ENCODE assay signal across 9 mouse cellular contexts in genomic region chr4:120615528-120616081, GRCm38 (mm10). TPM values are rescaled to one million over a fixed set of nuclear protein-coding genes. Genes with fewer than 3 reads are reported as not detected.
DNase-seq lines count a peak whose midpoint lies in the region; ATAC-seq lines count a peak whose summit lies in the region.
"Had no signal": no experiment of that assay in that cellular context is flagged by ENCODE, and none has a peak within 500 bp of the region (broad histone marks: within the 10 kb centered on the region; RNA-seq: fewer than 3 reads in every experiment).

No protein-coding gene starts in this region.

- peaks cover 24% of the 10 kb centered on the region for H3K4me1 ChIP-seq in forebrain, embryonic 12.5 days
- H3K4me1 ChIP-seq in lung, embryonic 15.5 days = peaks cover 17% of the 10 kb centered on the region

- no peaks in the 10 kb centered on the region for H3K36me3 ChIP-seq in forebrain, embryonic 12.5 days (replicated peaks)
- H3K36me3 ChIP-seq in lung, embryonic 15.5 days = no peaks in the 10 kb centered on the region

- H3K9ac ChIP-seq in forebrain, embryonic 12.5 days = no peak overlapping the region
- H3K9ac ChIP-seq in lung, embryonic 15.5 days = no peak overlapping the region

- H3K4me2 ChIP-seq in forebrain, embryonic 12.5 days = no peak overlapping the region
- H3K4me2 ChIP-seq in lung, embryonic 15.5 days = no peak overlapping the region

- DNase-seq in ovary, adult 18-20 months (ENCODE audit: low spot score) = peak; percentile 61
- DNase-seq in ovary, postnatal 10 days (ENCODE audit: low spot score) = no peak
- peak; percentile 33 for DNase-seq in heart, postnatal 25 days (ENCODE audit: low spot score)
- peak; percentile 58 for DNase-seq in retina, embryonic 14.5 days (ENCODE audit: low spot score)
- no peak for DNase-seq in c-Kit-positive CD71-positive TER-119-positive erythroid progenitor cells, embryonic 14.5 days (ENCODE audit: low spot score)
- no peak for DNase-seq in adrenal gland, adult 8-10 months

- intact Hi-C loops in heart, postnatal 25 days (cut with DNase I) = loop anchor here (2.0 kb wide), 1 partner anchor 51 kb away; the partner anchor contains the start of gene Cited4

- H3K4me3 ChIP-seq in forebrain, embryonic 12.5 days (replicated peaks) = no peak overlapping the region
- no peak overlapping the region for H3K4me3 ChIP-seq in lung, embryonic 15.5 days

- no peak overlapping the region for H3K27ac ChIP-seq in forebrain, embryonic 12.5 days
- peak overlapping the region; percentile 68 for H3K27ac ChIP-seq in lung, embryonic 15.5 days

- H3K27me3 ChIP-seq in forebrain, embryonic 12.5 days = no peaks in the 10 kb centered on the region
- H3K27me3 ChIP-seq in lung, embryonic 15.5 days = no peaks in the 10 kb centered on the region

- peak; percentile 42 for ATAC-seq in forebrain, embryonic 12.5 days (ENCODE audit: low FRiP score)
- ATAC-seq in lung, embryonic 15.5 days (ENCODE audit: borderline replicate concordance, extremely low read depth, low FRiP score, low TSS enrichment) = no peak

- WGBS in forebrain, embryonic 12.5 days = 23% methylated on average over 10 of the region's 10 CpGs
- 24% methylated on average over 10 of the region's 10 CpGs for WGBS in lung, embryonic 15.5 days

- no peaks in the 10 kb centered on the region for H3K9me3 ChIP-seq in forebrain, embryonic 12.5 days
- H3K9me3 ChIP-seq in lung, embryonic 15.5 days = no peaks in the 10 kb centered on the region

RNA-seq across cellular contexts. Expression of gene Gm8439, which starts 27.1 kb away (rescaled TPM):
- not detected in 2 replicates for polyA plus RNA-seq in forebrain, embryonic 12.5 days (2016; fragmentation: Nextera tagmentation; extraction: Ambion mirVana)
- not detected for total RNA-seq in heart, postnatal 25 days (2021)
- not detected in 2 replicates for polyA plus RNA-seq in lung, embryonic 15.5 days (2015; fragmentation: Nextera tagmentation; extraction: Ambion mirVana)
- not detected for total RNA-seq in adrenal gland, adult 8-10 months (2022)
- total RNA-seq: gastrocnemius, adult 8-10 months had no signal

RNA-seq across cellular contexts. Expression of gene Ctps, which starts 45.5 kb away (rescaled TPM):
- 128 and 132 TPM in 2 replicates for polyA plus RNA-seq in forebrain, embryonic 12.5 days (2016; fragmentation: Nextera tagmentation; extraction: Ambion mirVana)
- 10 to 100 TPM; 34.0 to 34.2 TPM for total RNA-seq in heart, postnatal 25 days (2021)
- polyA plus RNA-seq in lung, embryonic 15.5 days (2015; fragmentation: Nextera tagmentation; extraction: Ambion mirVana) = 85.6 and 87.4 TPM in 2 replicates
- total RNA-seq in adrenal gland, adult 8-10 months (2022) = 10 to 100 TPM; 36.8 to 41.7 (median 39.2) TPM

RNA-seq across cellular contexts. Expression of gene Cited4, which starts 50.8 kb away (rescaled TPM):
- polyA plus RNA-seq in forebrain, embryonic 12.5 days (2016; fragmentation: Nextera tagmentation; extraction: Ambion mirVana) = 4.2 and 4.8 TPM in 2 replicates
- 10 to 100 TPM; 46.4 to 61.3 TPM for total RNA-seq in heart, postnatal 25 days (2021)
- polyA plus RNA-seq in lung, embryonic 15.5 days (2015; fragmentation: Nextera tagmentation; extraction: Ambion mirVana) = 2.1 and 2.5 TPM in 2 replicates
- 10 to 100 TPM in 2 of 4 experiments, 1 to 10 TPM in 2; 9.6 to 19.4 (median 12.6) TPM for total RNA-seq in adrenal gland, adult 8-10 months (2022)

Comparison
In these comparisons a context has a peak if more than half of its experiments do, and no peak if none do; other contexts are left out.
1. DNase-seq: peak in ovary, adult 18-20 months (single experiment), heart, postnatal 25 days (single experiment) and retina, embryonic 14.5 days (single experiment); none in ovary, postnatal 10 days (single experiment), c-Kit-positive CD71-positive TER-119-positive erythroid progenitor cells, embryonic 14.5 days (single experiment) and adrenal gland, adult 8-10 months (single experiment).